Mouse (Mus musculus) layer of hippocampus, postnatal 36 days (tissue): ENCODE measurements around the gene Slc13a1. TPM values are rescaled to one million over a fixed set of nuclear protein-coding genes. Genes with fewer than 3 reads are reported as not detected.
A peak's percentile ranks its signal among the peaks of the same experiment; 100 is the strongest.
"Not testable (repeated sequence)": the region's sequence is repeated elsewhere in the genome, so short reads cannot be mapped to it uniquely, and the experiment has no call there.

Experiments
- DNase-seq, 2 experiments: peaks; one replicate each; pipeline ENCODE4 v3.0.0; 2022
- total RNA-seq, 2 experiments: library from RNA; stranded (reverse); gene quantifications; 2 replicates each; pipeline ENCODE4 v1.2.3; 2021

Gene Slc13a1
- under 1 TPM; 0.28 to 0.32 TPM for total RNA-seq

DNA sequence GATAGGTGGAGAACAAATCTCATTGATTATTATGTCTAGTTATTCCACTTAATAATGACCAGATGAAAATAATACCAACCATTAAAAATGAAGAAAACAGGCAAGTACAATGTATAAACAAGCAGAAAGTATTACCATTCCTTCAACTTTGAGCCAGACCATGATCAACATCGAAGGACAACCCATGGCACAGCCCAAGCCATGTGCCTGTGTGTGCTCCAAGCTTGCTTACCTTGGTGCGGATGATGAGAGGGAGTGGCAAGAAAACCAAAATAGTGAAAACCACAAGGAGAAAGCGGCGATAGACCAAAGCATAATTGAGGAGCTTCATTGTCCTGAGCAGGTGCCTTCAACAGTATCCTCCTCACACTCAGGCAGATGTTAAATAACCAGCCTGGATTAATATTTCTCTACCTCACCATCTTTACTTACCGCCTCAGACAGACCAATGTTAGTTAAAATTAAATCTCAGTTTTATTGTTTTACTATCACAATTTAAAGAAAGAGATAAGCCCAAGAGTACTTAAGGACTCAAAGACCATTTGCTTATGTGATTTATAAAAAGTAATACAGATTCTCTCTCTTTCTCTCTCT lies at the start of gene Slc13a1:
Slc13a1 (minus strand) TSS at position 359 of the 594 bp plus-strand sequence.
- no peak for DNase-seq

DNA sequence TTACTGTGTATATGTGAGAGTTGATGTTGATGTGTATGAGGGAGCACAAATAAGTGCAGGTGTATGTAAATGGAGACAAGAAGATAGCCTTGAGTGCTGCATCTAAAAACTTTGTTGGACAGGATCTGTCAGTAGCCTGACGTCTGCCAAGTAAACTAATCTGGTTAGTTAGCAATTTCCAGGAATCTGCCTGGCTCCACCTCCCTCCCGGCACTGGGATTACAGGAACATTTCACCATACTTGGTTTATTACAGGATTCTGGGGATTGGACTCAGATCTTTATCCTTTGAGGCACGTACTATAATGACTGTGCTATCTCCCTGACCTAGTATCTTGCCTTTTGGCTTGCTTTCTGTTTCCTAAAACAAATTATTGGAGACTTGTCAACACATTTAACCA lies 40.0 kb upstream of the Slc13a1 start:
- DNase-seq, result no peak

DNA sequence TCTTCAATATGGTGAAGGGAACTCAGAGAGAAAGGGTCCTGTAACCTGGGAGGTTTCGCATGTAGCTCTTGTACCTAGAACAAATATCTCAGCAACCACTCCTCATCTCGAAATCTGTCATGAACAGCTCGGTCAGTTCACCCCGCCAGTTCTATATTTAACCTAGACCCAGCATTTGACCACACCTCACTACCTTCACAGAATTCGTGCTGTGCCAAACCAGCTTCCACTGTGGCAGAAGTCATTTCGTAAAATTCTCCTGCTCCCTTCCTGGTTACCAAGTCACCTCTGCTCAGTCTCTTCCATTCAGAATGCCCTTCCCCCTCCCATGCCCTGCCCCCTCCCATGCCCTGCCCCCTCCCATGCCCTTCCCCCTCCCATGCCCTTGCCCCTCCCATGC lies 34.3 kb upstream of the Slc13a1 start:
- DNase-seq, result no peak

DNA sequence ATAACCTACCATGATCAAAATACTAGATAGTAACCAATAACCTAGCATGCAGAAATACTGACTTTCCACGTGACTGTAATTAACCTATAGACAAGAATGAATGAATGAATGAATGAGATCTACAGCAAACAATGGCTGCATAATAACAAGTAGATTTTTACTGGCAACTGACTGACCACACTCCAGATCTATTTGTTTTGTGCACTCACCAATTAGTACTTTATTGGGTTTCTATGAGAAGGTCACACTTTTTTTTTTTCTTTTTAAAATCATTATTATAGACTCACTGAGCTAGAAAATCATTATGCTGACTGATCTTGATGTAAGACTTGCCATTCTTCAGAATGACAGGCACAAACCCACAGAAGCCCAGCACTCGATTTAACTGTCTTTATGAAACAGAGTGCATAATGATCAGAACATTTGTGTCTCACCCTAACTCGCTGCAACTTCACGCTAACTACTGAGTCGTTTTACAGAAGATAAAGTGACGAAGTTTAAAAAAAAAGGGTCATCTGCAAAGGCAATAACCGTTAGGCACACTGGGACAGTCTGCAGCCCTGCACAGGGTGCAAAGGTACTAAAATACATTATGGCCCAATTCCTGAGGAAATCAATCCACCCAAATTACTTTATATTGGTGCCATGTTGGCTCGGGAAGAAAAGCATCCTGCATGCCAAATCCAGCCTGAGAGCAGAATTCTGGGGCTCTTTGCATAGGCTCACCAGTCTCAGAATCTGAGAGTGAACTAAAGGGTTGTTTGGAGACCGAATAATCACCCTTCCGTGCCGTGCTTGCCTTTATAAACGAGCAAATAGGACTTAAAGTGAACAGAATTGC lies 33.0 kb upstream of the Slc13a1 start:
- no peak for DNase-seq

DNA sequence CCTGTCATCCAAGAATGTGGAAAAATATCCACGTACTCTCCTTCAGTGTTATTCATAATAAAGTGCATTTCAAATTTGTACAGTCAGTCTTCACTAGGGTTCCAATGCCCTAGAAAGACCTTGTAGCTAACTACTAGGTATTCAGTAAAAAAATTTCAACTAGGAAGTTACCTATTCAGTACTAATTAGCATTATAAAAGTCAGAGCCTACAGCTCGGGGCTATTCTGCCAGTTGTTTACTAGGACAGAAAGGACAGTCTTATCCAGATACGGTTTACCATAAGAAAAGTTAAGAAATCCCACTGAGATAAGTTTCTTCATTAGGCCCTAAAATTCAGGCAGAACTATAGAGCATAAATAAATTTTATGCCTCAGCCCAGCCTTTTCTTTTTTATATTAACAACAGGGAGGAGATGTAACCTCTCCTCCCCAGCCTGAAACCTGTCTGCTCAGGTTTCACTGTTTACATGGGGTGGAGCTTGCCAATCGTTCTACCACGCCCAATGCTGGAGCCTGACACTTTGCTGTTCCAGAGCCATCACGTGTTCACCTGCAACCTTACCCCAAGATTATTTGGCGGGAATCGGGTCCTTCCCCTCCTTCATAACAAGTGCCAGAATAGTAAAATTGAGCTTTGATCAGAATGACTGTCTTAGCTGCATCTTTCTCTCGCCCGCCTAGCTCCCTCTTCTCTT lies 29.8 kb upstream of the Slc13a1 start:
- not testable (repeated sequence) for DNase-seq

DNA sequence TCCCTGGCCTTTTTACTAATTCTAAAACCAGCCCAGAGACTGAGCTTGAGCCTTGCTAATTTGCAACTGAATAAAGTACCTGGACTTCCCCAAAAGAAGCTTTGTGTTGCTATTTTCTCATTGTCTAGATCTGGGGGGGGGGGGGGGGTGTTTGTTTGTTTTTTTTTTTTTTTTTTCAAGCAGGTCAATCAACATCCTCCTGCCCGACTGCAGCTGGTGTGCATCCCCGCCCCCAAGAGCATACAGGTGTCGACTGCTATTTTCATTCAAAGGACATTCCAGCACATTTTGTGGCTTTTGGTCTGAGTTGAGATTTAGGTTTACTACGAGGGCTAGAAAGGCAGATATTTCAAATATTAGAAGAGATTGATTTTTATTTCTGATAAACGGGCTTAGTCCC lies 28.5 kb upstream of the Slc13a1 start:
- DNase-seq, result not testable (repeated sequence)

DNA sequence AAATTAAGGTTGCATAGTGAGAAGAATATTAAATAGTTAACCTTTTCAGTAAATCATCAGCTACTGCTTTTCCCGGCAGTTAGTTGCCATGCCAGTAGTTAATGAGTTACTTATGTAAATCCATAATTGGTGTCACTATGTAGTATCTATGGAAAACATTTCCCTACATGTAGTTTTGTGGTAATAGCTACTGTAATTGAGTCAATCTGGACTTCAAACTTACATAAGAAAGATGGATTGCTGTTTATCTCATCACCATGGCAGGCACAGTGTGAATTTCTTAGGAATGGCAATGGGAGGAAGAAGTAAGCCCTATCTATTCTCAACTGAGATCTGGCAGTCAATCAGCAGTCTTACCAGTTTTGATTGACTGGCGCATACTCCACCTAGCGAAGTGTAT lies 15.5 kb upstream of the Slc13a1 start:
- DNase-seq, result no peak

DNA sequence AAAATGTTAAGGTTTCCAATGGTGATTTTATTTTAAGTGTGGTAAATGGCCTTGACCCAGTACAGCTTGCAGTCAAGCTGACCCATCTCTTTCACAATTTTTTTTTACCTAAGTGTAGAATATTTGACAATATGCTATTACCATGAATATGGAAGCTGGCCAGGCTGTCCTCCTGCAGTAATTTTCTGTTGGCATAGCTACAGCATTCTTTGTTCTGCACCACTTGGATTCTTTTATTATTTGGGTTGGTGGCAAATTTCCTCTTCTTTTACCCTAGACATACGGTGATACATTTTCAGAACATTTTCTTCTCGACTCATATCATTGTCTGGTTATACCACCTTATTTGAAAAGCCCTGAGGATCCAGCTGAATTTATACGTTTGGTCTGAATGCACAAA lies 7.5 kb upstream of the Slc13a1 start:
- DNase-seq, result no peak

DNA sequence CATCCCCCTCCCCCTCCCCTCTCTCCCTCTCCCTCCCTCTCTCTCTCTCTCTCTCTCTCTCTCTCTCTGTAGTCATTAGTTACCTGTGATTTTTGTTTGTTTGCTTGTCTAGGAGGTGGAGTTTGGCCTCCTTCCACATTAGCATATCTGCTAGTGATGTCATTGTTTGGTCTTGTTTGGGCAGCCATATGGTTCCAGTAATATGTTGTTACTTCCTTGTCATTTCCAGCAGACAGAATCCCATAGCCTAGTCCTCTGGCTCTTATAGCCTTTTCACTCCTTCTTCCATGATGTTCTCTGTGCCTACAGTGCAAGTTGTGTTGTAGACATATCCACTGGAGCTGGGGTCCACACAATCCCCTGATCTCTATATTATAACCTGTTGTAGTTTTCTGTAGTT lies 6.1 kb upstream of the Slc13a1 start:
- DNase-seq, result no peak

DNA sequence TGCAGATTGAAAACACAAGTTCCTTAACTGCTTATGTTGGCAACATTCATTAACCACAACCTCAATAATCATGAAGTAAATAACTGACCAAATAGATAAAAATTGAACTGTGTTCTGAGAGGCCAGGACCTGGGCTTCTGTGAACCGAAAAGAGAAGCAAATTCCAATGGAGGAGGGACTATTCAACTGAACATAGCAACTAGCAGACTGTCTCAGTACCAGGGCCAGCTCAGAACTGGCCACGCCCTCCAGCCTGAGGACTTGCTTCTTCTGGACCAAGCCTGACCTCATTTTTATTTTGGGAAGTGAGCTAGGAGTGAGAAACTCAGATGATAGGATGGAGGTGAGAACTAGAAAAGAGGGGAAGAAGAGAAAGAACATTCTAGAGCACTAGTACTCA lies 4.8 kb upstream of the Slc13a1 start:
- no peak for DNase-seq

DNA sequence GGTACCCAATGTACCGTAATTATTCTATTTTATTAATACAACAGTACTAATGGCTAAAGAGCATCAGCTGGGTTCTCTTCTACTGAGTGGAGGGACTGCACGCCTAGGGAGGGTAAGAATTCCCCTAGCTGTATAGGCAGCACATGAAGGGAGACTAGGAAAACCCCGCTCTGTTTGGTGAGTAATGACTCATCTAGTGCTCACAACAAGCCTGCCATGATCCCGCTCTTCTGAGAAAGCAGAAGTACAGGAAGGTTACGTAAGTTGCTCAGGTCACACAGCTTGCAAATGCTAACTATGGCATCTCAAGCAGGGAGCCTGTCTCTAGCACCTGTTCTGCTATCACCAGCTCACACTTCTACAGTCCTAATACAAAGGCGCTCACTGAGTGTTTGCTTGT lies 1.1 kb downstream of the Slc13a1 start:
- DNase-seq, result no peak

DNA sequence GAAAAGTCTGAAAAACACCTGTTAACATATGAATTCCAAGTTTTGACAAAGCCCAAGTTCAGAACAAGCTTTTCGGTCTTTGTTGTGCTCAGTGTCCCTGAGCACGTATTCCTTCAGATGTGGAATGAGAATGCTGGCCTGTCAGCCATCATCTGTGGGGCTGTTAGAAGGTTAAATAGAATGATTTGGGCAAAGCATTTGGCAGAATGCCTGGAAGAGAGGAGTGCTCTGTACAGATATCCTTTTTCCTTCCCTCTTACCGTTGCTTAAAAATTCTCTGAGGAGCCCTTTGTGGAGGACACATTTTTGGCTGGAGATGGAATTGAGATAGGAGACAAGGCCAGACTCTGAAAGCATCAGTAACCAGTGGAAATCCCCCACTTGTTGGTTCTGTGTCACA lies 2.6 kb downstream of the Slc13a1 start:
- no peak for DNase-seq

DNA sequence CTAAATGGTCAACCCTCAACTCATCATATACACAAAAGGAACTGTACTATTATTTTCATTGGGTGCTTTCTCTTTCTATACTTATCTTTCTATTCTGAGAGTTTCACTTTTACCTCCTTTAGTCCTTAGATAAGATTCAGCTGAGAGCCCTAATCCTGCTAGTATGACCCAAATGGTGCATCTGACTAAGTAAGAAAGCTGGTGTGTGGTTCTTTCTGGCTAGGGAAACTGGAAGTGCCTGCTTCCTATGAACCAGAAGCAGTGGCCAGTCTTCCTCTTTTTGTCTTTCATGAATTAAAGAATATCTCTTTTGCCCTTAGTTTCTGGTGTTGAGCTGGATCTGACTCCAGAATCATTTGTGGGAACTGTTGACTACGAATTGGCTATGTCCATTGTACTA lies 8.1 kb downstream of the Slc13a1 start:
- no peak for DNase-seq

DNA sequence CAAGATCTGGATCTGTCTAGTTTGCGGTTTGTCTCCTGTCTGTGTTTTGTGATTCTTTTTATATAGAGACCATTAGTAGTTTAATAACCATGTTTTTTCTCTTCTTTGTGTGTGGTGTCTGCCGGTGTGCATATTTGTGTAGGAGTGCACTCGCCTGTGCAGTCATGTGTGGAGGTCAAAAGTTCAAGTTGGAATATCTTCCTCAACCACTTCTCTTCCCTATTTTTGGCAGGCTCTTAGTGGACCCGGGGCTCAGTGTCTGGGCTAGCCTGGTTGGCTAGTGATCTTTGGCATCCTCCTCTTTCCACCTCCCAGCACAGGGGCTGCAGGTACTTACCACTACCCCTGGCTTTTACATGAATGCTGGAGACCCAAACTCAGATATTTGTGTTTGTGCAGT lies 13.0 kb downstream of the Slc13a1 start:
- DNase-seq, result no peak

DNA sequence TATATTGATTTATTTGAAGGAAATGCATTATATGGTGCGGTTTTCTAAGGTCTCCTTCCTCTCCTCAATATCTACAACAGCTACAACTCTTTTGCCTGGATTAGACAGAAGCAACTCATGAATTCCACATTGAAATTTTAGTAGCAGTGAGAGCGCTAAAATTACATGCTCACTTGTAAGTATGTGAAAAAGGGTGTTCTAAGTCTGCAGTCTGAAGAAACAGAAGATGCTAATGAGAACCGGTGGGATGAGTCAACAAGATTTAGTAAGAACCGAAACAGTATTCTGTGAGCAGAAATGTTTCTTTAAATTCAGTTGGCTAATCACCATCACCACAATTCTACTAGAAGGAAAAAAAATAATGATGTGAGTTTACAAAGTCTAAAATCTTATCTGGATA lies 34.9 kb downstream of the Slc13a1 start:
- DNase-seq, result no peak

DNA sequence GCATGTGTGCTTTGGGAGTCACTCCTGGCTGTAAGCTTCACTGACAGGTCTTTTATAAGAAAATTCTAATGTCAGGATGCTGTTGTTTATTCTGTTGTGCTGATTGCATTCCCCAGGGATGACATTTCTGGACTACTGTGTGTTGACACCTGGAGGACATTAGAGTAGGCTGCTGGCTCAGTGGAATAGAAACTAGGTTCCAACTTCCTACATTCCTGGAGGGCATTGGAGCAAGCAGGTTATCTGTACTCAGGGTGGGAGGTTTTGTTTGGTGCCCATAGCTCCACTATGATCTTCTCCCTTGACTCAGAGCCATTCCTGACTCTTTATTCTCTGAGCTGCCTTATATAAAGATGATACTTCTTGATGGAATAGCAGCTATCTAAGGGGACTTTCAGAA lies 45.3 kb downstream of the Slc13a1 start:
- no peak for DNase-seq

DNA sequence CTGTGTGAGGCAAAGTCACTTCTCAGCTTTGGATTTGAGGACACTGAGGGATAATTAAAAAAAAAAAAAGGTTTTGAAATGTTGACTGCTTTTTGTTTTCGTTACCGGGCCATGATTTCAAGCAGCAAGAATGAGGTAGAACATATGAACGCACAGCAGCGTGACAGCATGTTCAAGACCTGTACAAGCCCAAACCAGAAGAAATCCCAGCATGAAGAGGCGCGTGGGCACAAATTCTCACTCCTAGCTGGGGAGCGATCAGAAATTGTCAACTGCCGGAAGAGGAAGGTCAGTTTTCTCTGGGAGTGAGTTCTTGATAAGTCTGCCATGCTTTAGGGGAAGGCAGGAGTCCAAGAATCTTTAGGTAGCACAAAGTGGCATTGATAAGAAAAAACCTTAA lies 56.3 kb downstream of the Slc13a1 start:
- no peak for DNase-seq

DNA sequence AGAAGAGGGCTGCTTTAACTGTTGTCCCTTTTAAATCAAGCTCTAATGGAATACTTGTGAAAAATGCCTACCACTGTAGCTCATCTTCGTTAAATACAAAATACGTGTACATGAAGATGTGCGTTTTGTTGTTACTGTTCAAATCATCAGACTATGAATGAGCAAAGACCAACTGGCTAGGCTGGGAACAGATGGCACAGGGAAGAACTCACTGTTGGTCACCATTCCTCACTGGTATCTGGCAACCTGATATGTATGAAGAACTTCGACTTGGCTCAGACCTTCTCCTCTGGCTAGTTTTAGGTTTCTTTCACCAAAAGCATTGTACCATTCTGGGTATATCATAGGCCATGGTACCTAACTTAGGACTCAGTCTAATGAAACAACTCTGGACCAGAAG lies 59.4 kb downstream of the Slc13a1 start:
- DNase-seq, result no peak

DNA sequence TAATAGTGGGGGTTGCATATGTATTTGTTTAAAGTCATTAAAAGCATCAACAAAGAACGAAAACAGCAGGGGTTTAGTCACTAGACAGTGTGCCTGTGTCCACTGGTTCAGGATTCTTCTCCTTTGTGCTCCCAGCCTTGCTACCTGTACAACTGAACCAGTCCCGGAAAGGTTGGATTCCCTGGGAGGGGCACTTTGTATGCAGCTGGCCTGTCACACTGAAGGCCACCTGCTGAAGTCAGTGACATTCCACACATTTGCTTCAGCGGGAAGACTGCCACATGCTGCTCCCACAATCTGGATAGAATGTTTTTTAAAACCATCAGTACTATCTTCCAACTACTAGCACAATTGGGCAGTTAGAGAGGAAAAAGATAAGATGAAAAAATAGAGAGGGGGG lies 61.7 kb downstream of the Slc13a1 start:
- peak in 1 of 2 experiments; percentile 6 for DNase-seq

DNA sequence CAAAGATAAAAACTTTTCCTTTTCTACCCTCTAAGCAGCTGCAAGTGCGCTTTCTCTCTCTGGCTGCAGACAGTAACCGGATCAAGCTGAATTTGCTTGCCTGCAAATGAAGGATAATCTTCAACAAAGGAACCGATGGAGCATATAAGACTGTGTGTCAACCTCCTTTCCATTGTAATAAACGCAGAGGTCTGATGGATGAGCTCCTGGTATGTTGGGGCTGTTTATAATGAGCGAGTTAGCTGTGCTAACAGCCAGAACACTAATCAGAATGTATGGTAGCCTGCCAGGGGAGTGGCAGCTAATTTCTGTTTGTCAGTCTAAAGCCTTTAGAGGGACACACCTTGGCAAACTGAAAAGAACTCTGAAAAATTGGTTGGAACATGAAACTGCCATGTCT lies 62.2 kb downstream of the Slc13a1 start:
- no peak for DNase-seq

DNA sequence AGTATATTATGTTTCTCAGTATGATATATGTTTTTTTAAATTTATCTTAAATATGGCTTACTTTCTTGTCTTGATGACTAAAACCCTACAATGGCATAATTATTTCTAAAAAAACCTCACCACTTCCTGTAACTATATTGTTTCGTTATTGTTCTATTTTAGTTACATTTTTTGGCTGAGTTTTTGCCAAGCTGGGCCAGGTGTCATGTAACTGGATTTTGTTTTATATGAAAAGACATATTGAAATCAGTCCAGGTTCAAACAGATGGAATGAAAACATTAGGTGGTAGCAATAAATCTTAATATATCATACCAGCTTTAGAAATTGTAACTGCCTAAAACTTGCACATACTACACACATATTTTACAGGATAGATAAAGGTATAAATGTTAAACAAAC lies 66.6 kb downstream of the Slc13a1 start:
- DNase-seq, result no peak

DNA sequence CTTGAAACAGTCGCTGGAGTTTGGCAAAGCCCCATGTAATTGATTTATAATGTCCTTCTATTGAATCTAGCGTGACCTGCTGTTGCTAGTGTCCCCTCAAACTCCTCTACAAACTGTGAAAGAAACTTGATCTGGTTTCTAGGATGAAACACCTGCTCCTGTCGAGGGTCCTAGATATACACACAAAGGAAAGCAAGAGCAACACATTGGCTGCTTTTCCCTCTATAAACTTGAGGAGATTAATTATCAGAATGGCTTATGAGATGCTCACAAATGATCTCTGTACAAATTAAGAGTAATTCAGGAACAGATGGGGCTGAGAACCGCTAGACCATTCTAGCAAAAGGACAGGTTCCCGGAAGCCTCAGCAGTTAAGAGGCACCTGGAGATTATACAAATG lies 67.2 kb downstream of the Slc13a1 start:
- DNase-seq, result no peak

DNA sequence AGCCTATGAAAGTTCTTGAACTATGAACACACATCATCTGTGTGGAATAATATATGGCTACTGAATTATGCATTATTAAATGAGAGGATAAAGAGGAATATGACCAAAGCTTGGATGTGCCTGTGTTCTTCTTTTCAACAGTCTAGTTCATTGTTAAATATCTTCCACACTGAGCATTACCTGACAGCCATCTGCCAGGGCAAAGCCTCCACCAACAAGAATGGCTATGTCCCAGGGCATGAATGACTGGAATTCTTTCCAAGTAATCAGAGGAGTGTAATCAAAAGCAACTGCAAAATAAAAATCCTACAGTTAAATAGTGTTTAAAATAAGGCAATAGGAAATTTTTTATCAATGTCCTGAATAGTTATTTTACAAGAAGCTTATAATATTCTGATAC lies 70.5 kb downstream of the Slc13a1 start:
- no peak for DNase-seq

DNA sequence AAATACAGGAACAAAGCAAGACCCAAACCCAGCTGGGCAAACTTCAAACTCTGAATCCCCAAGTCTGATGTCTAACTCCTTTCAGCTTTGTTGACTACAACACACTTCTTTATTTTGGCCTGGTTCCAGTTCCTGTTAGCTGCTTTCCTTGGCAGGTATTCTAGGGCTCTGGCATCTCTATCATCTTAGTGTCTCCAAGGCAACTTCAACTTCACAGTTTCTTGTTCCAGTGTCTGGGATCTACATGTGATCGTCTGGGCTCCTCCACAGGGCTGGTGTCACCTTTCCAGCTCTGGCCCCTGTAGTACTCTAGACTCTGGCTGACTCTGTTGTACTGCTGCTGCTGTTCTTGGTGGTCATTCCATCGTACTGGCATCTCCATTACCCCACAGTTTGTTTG lies 91.8 kb downstream of the Slc13a1 start:
- DNase-seq, result no peak
